Mouse (Mus musculus): ENCODE measurements around the gene Rgl1.
"Not testable (repeated sequence)": the region's sequence is repeated elsewhere in the genome, so short reads cannot be mapped to it uniquely, and the experiment has no call there.

Rgl1 gene

DNA sequence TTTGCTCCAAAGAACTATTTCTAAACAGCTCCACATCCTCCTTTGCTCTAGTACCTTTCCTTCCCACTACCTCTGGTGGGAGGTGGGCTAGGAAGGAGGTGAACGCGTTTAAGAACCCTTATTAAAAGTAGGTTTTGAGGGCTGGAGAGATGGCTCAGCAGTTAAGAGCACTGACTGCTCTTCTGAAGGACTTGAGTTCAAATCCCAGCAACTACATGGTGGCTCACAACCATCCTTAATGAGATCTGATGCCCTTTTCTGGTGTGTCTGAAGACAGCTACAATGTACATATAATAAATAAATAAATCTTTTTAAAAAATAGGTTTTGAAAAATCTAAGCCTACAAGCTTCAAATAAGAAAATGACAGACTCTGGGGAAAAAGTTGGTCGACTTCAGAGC is 19.3 kb upstream of the Rgl1 start:
- not testable (repeated sequence) for DNase-seq (ENCODE audit: low spot score in 2 of 2)

DNA sequence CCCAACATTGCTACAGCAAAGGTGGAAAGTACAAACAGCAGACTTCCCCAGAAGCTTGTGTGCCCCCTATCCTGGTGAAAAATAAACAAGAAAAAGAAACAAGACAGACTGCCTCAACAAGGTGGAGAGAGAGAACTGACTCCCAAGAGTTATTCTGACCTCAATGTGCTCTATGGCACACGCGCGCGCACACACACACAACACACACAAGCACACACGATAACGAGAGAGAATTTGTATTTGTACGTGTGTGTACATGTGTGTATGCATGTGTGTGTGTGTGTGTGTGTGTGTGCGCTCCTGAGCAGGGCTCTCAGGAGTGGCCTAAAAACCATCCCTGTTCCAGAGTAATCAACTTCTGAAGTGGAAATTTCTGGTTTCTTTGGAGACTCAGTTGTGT is 18.5 kb upstream of the Rgl1 start:
- DNase-seq (ENCODE audit: low spot score in 2 of 2) = no peak

DNA sequence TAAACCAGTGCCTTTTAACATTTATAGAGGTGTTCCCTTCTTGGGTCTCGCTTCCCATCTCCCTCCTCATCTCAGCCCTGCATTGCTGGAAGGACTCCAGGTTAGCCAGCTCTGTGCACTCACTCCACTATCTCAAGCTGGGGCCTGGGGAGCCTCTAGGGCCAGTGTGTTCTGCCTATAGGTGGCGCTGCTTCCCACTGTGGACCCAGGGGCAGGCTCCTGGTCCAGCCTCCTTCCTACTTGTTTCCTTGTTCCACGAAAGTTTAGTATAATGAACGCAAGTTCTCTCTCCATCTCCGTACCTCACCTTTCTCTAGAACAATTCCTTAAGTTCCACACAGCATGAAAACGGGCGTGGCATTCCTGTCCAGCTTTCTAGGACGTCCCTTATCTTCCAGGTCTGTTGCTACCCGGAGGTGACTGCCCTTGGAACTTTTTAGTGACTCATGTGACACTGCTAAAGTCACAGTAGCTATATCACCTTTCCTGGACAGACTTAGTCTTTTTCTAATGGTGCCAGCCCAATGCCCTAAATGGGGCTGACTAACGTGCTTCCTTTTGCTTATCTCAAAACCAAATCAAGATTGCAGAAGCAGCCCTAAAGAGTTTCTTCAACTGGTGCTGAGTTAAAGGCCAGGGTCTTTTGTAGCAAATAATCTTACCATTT is 13.1 kb upstream of the Rgl1 start:
- peak; percentile 60 to 85 for DNase-seq (ENCODE audit: low spot score in 2 of 2)

DNA sequence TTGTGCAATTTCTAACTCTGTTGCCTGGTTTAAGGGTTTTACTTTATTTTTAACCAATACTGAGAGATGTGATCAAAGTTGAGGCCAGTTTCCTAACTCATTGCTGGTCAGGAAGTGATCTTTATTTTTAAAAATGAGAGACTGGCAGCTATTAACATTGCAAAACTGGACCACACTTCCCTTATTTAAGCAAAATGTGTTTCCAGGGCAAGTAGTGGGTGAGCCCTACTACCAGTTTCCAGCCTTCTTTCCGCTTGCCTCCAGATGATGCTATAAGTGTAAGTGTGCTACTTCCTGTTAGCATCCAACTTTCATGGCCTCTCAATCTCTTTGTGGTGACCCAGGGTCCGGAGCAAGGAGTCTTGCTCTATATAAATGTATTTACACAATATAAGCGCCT is 8.4 kb upstream of the Rgl1 start:
- DNase-seq (ENCODE audit: low spot score in 2 of 2) = not testable (repeated sequence)

DNA sequence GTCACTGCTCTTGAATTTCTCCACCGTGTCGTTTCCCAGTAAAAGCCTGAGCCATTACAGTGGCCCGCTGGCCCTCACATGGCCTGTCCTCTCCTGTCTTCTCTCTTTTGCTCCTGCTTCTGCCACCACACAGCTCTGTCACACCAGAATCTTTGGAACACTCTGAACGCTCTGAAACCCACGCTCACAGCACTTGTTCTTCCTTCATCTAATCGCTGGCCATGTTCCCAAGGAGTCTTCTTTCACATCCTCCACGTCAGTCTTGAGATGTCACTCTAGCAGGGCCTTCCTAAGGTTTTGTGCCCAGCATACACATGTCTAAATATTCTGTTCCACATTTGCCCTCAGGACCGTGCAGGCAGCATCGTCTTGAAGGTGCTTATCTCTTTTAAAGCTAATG is 4.9 kb upstream of the Rgl1 start:
- no peak for DNase-seq (ENCODE audit: low spot score in 2 of 2)

DNA sequence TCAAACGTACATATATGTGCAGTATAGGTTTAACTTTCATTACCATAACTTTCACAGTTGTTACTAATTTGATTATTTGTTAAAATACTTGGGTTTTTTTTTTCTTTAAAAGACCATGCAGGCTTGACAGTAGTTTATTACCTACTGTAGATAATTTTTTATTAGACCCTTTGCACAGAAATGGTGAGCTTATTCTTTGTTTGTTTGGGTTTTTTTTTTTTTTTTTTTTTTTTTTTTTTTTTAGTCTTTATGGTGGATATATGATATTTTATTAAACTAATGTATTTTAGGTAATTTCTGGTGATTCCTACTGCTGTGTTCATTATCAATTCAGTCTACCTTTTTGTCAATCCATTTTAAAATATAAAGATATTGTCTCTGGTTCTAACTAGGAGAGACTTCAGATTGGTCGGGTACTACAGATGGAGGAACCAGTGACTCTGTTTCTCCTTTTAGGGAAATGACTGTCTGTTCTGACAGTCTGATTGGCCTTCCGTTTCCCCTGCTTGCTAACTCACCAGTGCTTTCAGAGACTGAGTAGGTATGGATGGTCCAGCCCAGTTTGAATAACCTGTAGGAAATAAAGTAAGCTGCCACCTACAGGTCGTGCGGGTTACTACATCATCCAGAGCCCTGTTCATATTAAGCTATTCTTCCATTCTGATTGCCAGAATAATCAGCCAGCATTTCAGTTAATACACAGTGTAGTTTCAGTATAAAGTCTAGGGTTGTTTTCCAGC is 1.8 kb upstream of the Rgl1 start:
- peak; percentile 84 to 92 for DNase-seq (ENCODE audit: low spot score in 2 of 2)

DNA sequence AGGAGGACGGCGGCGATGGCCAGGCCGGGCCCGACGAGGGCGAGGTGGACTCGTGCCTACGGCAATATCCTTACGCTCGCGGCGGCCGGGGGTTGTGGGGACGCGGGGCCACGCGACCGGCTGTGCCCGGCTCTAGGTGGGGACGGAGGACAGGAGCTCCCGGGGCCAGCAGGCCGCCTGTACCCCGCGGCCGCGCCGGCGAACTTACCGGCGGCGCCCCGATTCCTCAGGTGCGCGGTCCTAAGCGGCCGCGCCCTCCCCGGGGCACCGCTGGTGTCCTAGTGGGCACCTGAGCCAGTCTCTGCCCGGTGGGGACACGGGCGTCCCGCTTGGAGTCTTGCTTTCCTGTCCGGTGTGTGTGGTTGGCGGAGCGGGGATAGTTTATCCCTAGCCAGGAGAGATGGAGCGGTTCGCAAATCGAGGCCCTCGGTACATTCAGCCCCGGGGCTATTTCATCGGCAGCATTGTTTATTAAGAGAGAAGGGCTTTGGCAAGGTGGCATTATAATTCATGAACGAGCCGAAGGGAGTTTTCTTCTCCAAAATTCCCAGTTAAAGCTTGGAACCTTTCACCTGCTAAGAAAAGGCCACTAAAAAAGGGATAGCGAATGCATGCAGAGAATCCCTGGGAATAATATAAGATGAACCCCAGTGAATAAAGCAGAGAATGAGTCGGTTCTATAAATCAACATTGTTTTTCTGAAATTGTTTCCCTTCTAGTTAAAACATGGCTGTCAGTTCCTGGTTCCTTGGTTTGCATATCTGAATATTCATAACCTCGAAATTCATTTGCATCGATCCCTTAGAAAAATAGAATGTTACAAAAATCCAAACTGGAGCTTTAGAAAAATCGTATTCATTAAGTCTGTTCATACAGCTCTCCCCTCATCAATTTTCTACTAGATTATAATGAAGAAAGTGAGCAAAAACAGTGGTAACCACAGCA is 925 bp upstream of the Rgl1 start:
- DNase-seq (ENCODE audit: low spot score in 2 of 2) = peak in 1 of 2 experiments; percentile 67

DNA sequence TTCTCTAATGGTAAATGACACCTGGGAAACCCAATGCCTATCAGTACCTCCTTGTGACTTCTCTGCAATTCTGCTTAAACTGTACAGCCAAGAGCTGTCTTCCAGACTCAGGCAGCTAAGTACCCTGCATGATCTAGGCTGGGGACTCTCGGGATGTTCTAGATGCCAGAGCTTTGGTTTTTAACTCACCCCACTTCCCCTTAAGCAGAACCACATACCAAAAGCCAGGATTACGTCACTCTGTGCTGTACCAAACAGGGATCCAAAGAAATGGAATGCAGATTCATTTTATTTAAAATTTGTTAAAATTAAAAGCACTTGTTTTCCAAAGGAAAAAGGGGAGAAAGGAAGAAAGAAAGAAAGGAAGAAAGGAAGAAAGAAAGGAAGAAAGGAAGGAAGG is 4.4 kb downstream of the Rgl1 start:
- DNase-seq (ENCODE audit: low spot score in 2 of 2) = no peak

DNA sequence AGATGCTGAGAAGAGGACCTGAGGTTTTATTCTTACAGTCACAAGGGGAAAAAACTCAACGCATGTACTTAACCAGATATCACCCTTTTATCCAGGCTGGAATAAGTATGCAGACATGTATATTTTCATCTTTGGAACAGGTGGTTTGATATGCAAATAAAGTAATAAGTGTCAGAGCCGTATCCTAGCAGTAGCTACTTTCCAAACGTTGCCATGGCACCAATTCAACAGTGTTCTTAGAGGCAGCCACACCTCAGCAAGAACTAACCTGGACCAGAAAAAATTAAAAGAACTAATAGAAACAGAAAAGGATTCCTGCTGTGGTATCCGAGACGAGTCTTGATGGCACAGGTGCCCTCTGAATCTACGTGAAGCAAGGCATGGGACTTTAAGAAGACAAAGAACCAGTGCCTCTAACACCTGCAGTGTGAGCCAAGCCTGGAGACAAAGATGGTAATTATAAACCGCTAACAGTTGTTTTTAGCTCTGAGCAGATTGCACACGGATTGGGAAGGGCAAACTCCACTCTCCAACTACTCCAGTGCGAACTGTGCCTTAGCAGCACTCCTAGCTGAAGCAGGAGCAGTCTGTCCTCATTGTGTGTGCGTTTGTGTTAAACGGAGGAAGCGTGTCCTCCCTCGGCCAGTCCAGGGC is 15.7 kb downstream of the Rgl1 start, which contains the start of gene Apobec4:
Apobec4 (plus strand) TSS at position 240 of the 654 bp plus-strand sequence.
- DNase-seq (ENCODE audit: low spot score in 2 of 2) = no peak

DNA sequence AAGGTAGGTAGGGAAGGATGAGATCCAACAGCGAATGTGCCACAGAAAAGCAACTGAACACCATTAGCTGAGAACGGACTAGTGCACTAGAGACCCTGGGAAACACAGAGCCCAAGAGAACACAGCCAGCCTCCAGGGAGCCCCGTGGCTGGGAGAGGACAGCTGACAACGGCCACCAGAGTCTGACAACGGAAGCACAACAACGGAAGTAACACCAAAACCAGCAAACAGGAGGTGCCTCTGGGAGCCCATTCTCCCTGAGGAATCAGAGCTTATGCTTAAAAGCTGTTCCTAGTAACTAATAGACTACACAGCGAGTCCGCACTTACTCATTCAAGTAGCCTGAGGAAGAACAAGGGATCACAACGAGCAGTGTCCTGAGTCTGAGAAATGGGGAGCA is 16.9 kb downstream of the Rgl1 start:
- DNase-seq (ENCODE audit: low spot score in 2 of 2) = peak in 1 of 2 experiments; percentile 22

DNA sequence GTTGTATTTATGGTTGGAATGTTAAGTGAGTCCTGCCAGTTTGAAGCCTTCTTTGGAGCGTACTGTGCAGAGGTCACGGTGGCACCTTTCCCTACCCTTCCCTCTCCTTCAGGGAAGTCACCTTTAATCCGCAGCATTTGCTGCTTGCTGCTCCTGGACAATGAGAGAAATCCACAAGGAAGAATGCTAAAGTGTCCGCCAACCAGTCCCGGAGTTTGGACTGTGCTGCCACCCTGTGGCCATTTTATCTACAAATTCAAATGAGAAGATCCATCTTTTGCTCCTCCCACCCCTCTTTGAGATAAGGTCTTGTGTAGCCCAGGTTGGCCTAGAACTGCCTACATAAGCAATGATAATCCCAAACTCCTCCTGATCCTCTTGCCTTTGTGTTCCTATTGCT is 19.7 kb downstream of the Rgl1 start:
- peak; percentile 39 to 80 for DNase-seq (ENCODE audit: low spot score in 2 of 2)

DNA sequence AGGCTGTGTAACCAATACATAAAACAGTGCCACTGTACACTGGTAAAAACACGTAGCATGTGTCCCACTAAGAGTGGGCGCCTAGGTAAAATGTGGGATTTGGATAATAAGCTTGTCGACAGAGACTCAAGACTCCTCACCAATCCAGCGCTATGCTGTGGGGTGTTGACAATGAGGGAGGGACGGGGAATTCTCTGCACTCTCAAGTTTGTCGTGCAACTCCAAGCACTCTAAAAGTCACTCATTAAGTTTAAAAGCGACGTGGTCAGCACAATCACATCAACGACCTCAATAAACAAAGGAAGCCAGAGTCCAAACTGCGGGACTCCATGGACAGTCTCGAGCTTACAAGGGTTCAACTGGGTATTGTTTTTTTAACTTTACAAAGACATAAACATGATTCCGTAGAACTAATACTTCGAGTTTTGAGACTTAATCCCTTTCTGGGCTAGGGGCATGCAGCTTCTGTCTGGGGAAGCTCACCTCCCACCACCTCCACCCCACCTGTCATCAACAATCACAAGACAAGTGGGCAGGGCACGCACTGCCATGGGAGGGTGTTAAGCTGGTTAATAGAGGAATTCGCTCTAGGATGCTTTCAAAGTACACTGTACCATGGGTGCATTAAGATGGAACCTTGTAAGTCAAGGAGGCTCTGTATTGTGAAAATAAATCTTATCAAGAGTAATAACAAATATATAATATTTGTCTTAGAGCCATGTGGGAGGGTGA is 22.9 kb downstream of the Rgl1 start:
- DNase-seq (ENCODE audit: low spot score in 2 of 2) = no peak

DNA sequence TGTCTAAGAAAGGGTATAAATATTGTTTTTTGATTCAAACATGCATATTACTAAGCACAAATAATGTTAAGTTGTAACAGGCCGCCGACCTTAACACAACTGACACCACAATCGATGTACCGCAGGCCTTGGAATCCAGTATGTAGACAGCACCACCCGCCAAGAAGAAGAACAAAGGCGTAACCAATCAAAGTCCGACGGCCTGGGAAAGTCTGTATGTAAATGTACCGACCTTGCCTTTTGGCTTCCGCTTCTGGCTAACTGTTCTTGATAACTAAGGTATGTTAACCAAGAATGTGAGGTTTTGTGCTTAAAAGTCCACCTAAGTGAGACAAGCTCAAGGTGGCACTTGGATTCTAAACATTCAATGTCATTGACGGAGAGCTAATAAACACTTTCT is 26.8 kb downstream of the Rgl1 start:
- DNase-seq (ENCODE audit: low spot score in 2 of 2) = no peak

DNA sequence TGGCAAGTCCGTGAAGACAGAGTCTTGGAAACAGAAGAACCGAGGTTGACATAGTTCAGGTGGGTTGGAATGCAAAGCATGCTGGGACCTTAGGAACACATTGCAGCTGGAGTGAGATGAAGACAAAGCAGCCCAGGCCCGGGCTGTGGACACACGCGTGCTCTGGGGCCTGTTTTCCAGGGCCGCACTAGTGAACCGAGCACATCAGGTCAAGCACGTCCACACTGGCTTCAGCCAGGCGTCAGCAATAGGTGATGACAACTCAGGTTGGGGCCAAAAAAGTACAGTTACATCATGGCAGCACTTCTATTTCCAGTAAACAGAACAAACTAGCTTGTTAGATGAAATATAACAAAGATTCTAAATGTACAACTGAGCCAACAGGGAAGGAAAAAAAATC is 27.4 kb downstream of the Rgl1 start:
- DNase-seq (ENCODE audit: low spot score in 2 of 2) = no peak

DNA sequence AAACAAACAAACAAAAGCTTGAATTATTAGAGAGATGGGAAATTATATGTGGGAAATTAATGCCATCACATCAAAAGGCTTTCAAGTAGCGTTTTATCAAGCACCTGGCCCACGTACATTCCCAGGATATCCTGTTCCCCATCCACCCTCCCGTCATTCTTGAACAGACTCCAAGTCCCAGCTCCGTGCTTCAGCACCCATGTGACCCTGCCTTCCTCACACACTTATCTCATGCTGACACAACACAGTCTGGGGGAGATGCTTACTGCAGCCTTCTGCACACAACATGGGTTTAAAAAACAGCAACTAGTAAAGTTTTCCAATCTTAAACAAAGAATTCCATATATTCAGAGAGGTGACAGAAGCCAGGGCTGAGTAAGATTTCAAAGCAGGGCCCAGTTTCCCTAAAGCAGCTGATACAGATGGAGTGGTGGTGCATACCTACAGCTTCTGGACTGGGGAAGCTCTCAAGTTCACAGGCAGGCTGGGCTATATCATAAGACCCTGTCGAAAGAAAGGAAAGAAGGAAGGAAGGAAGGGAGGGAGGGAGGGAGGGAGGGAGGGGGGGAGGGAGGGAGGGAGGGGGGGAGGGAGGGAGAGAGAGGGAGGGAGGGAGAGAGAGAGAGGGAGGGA is 38.4 kb downstream of the Rgl1 start:
- DNase-seq (ENCODE audit: low spot score in 2 of 2) = no peak

DNA sequence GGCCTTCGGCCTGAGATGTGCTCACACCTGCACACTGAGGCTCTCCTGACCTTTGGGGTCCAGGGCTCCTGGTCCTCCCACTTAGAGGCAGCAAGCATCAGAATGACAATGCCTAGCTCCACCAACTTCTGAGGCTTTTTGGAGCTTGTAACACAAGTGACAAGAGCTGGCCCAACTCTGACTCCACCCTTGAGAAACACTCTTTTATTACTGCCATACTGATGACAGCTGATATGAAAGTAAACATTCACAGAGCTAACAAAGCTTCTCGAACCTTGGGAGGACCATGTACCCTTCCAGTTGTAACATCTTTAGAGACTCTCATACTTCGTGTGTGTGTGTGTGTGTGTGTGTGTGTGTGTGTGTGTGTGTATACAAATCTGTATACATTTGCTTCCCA is 40.1 kb downstream of the Rgl1 start:
- DNase-seq (ENCODE audit: low spot score in 2 of 2) = no peak

DNA sequence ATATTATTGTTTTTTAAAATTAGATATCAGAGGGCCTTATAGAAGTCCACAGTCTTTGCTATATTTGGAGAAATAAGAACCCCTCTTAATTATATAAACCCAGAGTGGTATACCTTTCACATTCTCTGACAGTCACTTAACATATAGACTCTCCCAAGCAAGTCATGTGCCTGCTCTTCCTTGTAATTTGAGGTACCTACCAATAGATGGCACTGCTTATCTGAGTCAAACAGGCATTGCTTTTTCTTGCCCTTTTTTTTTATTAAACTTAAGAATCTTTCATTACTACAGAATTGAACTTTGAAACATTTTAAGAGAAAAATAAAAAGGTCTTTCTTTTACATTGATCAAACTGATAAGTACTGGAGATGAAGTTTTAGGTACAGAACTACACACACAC is 41.9 kb downstream of the Rgl1 start:
- no peak for DNase-seq (ENCODE audit: low spot score in 2 of 2)

DNA sequence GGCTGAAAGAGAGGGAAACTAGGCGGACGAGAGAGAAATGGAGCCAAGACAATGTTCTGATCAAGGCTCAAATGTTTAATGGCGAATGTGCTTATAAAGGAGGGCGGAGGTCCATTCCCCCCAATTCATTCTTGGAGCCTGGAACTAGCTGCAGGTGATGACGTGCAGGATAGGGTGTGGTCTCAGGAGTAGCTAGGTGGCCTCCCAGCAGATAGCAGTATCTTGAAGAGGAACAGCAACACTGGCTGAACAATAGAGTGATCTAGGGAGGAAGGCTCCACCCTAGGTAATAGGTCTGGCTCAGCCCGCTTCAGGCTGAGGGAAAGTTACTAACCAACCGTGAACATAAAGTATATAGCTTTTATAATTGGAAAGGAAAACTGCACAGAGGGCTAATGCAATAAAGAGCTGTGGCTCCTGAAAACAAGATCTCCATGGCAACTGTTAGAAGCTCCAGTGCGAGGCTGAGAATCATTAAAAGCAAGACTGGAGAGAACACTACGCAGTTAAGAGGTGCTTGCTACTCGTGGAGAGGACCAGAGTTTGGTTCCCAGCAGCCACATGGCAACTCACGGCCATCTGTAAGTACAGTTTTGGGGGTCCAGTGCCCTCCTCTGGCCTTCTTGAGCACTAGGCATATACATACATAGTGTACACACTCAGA is 44.5 kb downstream of the Rgl1 start:
- DNase-seq (ENCODE audit: low spot score in 2 of 2) = no peak

DNA sequence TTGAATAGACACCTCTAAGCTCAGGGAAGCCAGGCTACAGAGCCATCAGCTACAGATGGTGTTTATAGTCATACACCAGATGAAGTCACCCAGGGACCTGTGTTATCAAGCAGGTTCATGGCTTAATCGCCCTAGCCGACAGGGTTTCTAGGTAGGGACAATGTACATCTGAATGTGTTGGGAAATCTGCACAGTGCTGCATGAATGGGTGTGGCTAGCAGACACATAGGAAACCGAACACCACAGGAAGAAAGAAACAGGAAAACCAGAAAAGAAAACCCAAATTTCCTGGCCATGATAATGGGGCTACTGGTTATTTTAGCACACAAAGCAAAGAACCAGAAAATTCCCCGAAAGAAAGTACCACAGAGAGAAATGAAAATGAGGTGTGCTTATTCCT is 45.2 kb downstream of the Rgl1 start:
- no peak for DNase-seq (ENCODE audit: low spot score in 2 of 2)

DNA sequence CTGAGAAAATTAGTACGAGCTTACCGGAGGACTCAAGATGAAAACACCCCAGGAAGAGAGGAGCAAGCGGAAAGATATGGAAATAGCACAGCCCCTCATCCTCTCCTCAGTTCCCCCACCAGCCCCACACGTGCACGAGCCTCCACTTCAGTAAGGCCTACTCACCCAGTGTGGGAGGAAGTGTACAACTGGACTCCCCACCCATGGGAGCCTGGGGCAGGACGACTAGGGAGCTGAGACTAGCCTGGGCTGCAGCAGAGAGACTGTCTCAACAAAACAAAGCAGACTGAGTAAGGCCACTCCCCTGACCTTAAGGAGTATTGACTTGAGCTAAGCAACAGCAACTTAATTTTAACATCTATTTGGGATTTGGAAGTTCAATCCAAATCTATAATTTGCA is 48.0 kb downstream of the Rgl1 start:
- no peak for DNase-seq (ENCODE audit: low spot score in 2 of 2)

Data from spleen, postnatal 10 days (tissue).